Mouse (Mus musculus): ENCODE results near the gene Apobec3. TPM values are rescaled to one million over a fixed set of nuclear protein-coding genes. Genes with fewer than 3 reads are reported as not detected.
"Not testable (repeated sequence)": the region's sequence is repeated elsewhere in the genome, so short reads cannot be mapped to it uniquely, and the experiment has no call there.

Gene Apobec3
- polyA plus RNA-seq, 1 experiment from 2014 or later, result 6.9 TPM

GRCm38 (mm10) chr15:79932323-79932987, 41.0 kb downstream of the Apobec3 start:
- under 1% methylated on average over 61 of the region's 62 CpGs for WGBS
- no peaks in the 10 kb centered on the region for H3K36me3 ChIP-seq
- peak overlapping the region; percentile 70 for H3K9ac ChIP-seq (replicated peaks)
- peak overlapping the region; percentile 83 for H3K4me2 ChIP-seq (replicated peaks)
- peaks cover 38% of the 10 kb centered on the region for H3K4me1 ChIP-seq
- ATAC-seq (ENCODE audit: low FRiP score, low read depth), result peak; percentile 55
- 0 out of 2 replicates have a peak overlapping the region, but pooled peaks have one; percentile 30 for H3K27ac ChIP-seq (replicated peaks)
- no peaks in the 10 kb centered on the region for H3K9me3 ChIP-seq
- H3K27me3 ChIP-seq, result peaks cover 42% of the 10 kb centered on the region
- H3K4me3 ChIP-seq, result peak overlapping the region; percentile 67

GRCm38 (mm10) chr15:79933052-79933669, 41.7 kb downstream of the Apobec3 start:
- H3K4me3 ChIP-seq, result peak overlapping the region; percentile 67
- no peak overlapping the region; the same call in 1 of the 2 replicates for H3K9ac ChIP-seq (replicated peaks)

GRCm38 (mm10) chr15:79933670-79934514, 42.4 kb downstream of the Apobec3 start:
- H3K4me2 ChIP-seq (replicated peaks), result peak overlapping the region; percentile 47
- peak overlapping the region; percentile 18 for H3K4me3 ChIP-seq
- peaks cover 32% of the 10 kb centered on the region for H3K4me1 ChIP-seq
- no peak for ATAC-seq (ENCODE audit: low FRiP score, low read depth)
- no peaks in the 10 kb centered on the region for H3K36me3 ChIP-seq
- H3K9ac ChIP-seq (replicated peaks), result no peak overlapping the region
- H3K27ac ChIP-seq (replicated peaks), result no peak overlapping the region
- H3K27me3 ChIP-seq, result peaks cover 42% of the 10 kb centered on the region
- 1% methylated on average over 22 of the region's 22 CpGs for WGBS
- H3K9me3 ChIP-seq, result no peaks in the 10 kb centered on the region

More at GRCm38 (mm10) chr15:79933052-79933669, 41.7 kb downstream of the Apobec3 start:
- 3% methylated on average over 22 of the region's 22 CpGs for WGBS
- Histone ChIP-seq H3K27ac (replicated peaks) (no peak overlapping the region), H3K4me2 (replicated peaks) (peak overlapping the region; percentile 83), H3K9me3 (no peaks in the 10 kb centered on the region), H3K36me3 (no peaks in the 10 kb centered on the region), H3K27me3 (peaks cover 42% of the 10 kb centered on the region), H3K4me1 (peaks cover 32% of the 10 kb centered on the region)
- ATAC-seq (ENCODE audit: low FRiP score, low read depth), result no peak

GRCm38 (mm10) chr15:79934776-79935175, 43.3 kb downstream of the Apobec3 start:
- H3K36me3 ChIP-seq, result no peaks in the 10 kb centered on the region
- no peak; the same call in 1 of the 2 replicates for ATAC-seq (ENCODE audit: low FRiP score, low read depth)
- no peak overlapping the region for H3K9ac ChIP-seq (replicated peaks)
- H3K27ac ChIP-seq (replicated peaks), result no peak overlapping the region
- H3K4me3 ChIP-seq, result no peak overlapping the region
- H3K27me3 ChIP-seq, result peaks cover 36% of the 10 kb centered on the region
- peak overlapping the region; percentile 47 for H3K4me2 ChIP-seq (replicated peaks)
- H3K9me3 ChIP-seq, result no peaks in the 10 kb centered on the region
- WGBS, result 4% methylated on average over 10 of the region's 10 CpGs
- peaks cover 32% of the 10 kb centered on the region for H3K4me1 ChIP-seq

- Histone ChIP-seq H3K4me1 (peaks cover 32% of the 10 kb centered on the region), H3K27ac (replicated peaks) (no peak overlapping the region), H3K4me2 (replicated peaks) (no peak overlapping the region), H3K27me3 (peaks cover 27% of the 10 kb centered on the region), H3K9ac (replicated peaks) (no peak overlapping the region), H3K36me3 (no peaks in the 10 kb centered on the region), H3K4me3 (no peak overlapping the region), H3K9me3 (no peaks in the 10 kb centered on the region)
- no peak for ATAC-seq (ENCODE audit: low FRiP score, low read depth)
- whole genome bisulfite sequencing, result 22% methylated on average over 9 of the region's 9 CpGs
Measured at GRCm38 (mm10) chr15:79935654-79936373, 44.4 kb downstream of the Apobec3 start.

GRCm38 (mm10) chr15:79936374-79936751, 44.9 kb downstream of the Apobec3 start:
- no peak for ATAC-seq (ENCODE audit: low FRiP score, low read depth)
- H3K9ac ChIP-seq (replicated peaks), result no peak overlapping the region
- 68% methylated on average over 7 of the region's 7 CpGs for WGBS
- peaks cover 23% of the 10 kb centered on the region for H3K27me3 ChIP-seq
- H3K4me1 ChIP-seq, result peaks cover 32% of the 10 kb centered on the region
- no peak overlapping the region for H3K4me3 ChIP-seq
- H3K27ac ChIP-seq (replicated peaks), result no peak overlapping the region
- H3K4me2 ChIP-seq (replicated peaks), result no peak overlapping the region
- no peaks in the 10 kb centered on the region for H3K9me3 ChIP-seq
- no peaks in the 10 kb centered on the region for H3K36me3 ChIP-seq

GRCm38 (mm10) chr15:79939020-79939419, 47.6 kb downstream of the Apobec3 start:
- WGBS, result 91% methylated on average over 12 of the region's 12 CpGs
- ATAC-seq (ENCODE audit: low FRiP score, low read depth), result no peak
- no peak overlapping the region for H3K4me2 ChIP-seq (replicated peaks)

GRCm38 (mm10) chr15:79939501-79939900, 48.0 kb downstream of the Apobec3 start:
- H3K4me3 ChIP-seq; H3K4me2 ChIP-seq (replicated peaks); H3K9me3 ChIP-seq; H3K27me3 ChIP-seq; H3K4me1 ChIP-seq; H3K9ac ChIP-seq (replicated peaks); H3K36me3 ChIP-seq; H3K27ac ChIP-seq (replicated peaks); ATAC-seq (ENCODE audit: low FRiP score, low read depth): not testable (repeated sequence)
- WGBS, result 92% methylated on average over 6 of the region's 7 CpGs

More at GRCm38 (mm10) chr15:79939020-79939419, 47.6 kb downstream of the Apobec3 start:
- Histone ChIP-seq H3K27ac (replicated peaks) (no peak overlapping the region), H3K4me1 (peaks cover 11% of the 10 kb centered on the region), H3K27me3 (no peaks in the 10 kb centered on the region), H3K9ac (replicated peaks) (no peak overlapping the region), H3K4me3 (no peak overlapping the region), H3K9me3 (no peaks in the 10 kb centered on the region), H3K36me3 (no peaks in the 10 kb centered on the region)

- H3K9me3 ChIP-seq, result no peaks in the 10 kb centered on the region
Measured at GRCm38 (mm10) chr15:79939913-79940312, 48.5 kb downstream of the Apobec3 start.

GRCm38 (mm10) chr15:79940932-79941331, 49.5 kb downstream of the Apobec3 start:
- H3K27me3 ChIP-seq, result peaks cover 11% of the 10 kb centered on the region
- 24% methylated on average over 8 of the region's 8 CpGs for WGBS
- no peak overlapping the region for H3K27ac ChIP-seq (replicated peaks)
- ATAC-seq (ENCODE audit: low FRiP score, low read depth), result no peak
- H3K4me1 ChIP-seq, result no peaks in the 10 kb centered on the region
- no peak overlapping the region for H3K9ac ChIP-seq (replicated peaks)
- H3K4me3 ChIP-seq, result no peak overlapping the region
- H3K4me2 ChIP-seq (replicated peaks), result no peak overlapping the region
- H3K9me3 ChIP-seq, result no peaks in the 10 kb centered on the region
- no peaks in the 10 kb centered on the region for H3K36me3 ChIP-seq

More at GRCm38 (mm10) chr15:79939913-79940312, 48.5 kb downstream of the Apobec3 start:
- no peak overlapping the region for H3K4me2 ChIP-seq (replicated peaks)
- WGBS, result 89% methylated on average over 16 of the region's 16 CpGs
- no peak overlapping the region for H3K4me3 ChIP-seq
- no peaks in the 10 kb centered on the region for H3K36me3 ChIP-seq
- H3K9ac ChIP-seq (replicated peaks), result no peak overlapping the region
- peaks cover 2% of the 10 kb centered on the region for H3K4me1 ChIP-seq
- no peak overlapping the region for H3K27ac ChIP-seq (replicated peaks)
- H3K27me3 ChIP-seq, result peaks cover 8% of the 10 kb centered on the region
- ATAC-seq (ENCODE audit: low FRiP score, low read depth), result no peak

- ATAC-seq (ENCODE audit: low FRiP score, low read depth), result no peak
- Histone ChIP-seq H3K27me3 (peaks cover 11% of the 10 kb centered on the region), H3K4me3 (no peak overlapping the region), H3K4me1 (no peaks in the 10 kb centered on the region), H3K36me3 (no peaks in the 10 kb centered on the region), H3K27ac (replicated peaks) (no peak overlapping the region), H3K4me2 (replicated peaks) (no peak overlapping the region), H3K9ac (replicated peaks) (no peak overlapping the region), H3K9me3 (no peaks in the 10 kb centered on the region)
- 89% methylated on average over 6 of the region's 6 CpGs for WGBS
Measured at GRCm38 (mm10) chr15:79942541-79942940, 51.1 kb downstream of the Apobec3 start.
